ENCODE assay signal across 12 mouse cellular contexts in the genomic region with DNA sequence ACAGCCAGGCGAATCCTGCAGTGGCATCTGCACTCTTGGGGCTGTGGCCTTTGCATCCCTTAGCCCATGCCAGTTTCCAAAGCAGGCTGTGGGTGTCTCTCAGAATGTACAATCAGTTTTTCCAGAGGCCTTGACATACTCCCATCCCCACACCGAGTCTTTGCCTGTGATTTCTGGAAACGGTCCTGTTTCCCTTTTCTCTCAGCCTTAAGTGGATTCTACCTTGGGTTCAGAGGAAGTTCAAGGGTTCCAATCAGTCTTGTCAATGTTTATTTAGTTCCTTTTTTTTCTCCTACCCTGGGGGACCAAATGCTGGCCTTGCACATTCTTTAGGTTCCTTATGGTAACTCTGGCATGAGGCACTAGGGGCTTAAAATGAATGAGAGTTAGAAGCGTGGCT. TPM values are rescaled to one million over a fixed set of nuclear protein-coding genes. Genes with fewer than 3 reads are reported as not detected.
DNase-seq lines count a peak whose midpoint lies in the region; ATAC-seq lines count a peak whose summit lies in the region.
"Had no signal": no experiment of that assay in that cellular context is flagged by ENCODE, and none has a peak within 500 bp of the region (broad histone marks: within the 10 kb centered on the region; RNA-seq: fewer than 3 reads in every experiment).

No protein-coding gene starts in this region.

- H3K4me3 ChIP-seq in heart, embryonic 11.5 days (ENCODE audit: low read depth, low read length): no peak overlapping the region
- no peak overlapping the region for H3K4me3 ChIP-seq in lung, embryonic 16.5 days (ENCODE audit: low read length)
- H3K4me3 ChIP-seq in intestine, embryonic 16.5 days (ENCODE audit: low read length): no peak overlapping the region
- H3K4me3 ChIP-seq: hindbrain, embryonic 15.5 days had no signal

- intact Hi-C loops in heart, postnatal 25 days (cut with DNase I): no loop called here

- H3K27ac ChIP-seq in heart, embryonic 11.5 days (ENCODE audit: low read depth, low read length): no peak overlapping the region
- H3K27ac ChIP-seq in lung, embryonic 16.5 days (ENCODE audit: low read length): no peak overlapping the region
- no peak overlapping the region for H3K27ac ChIP-seq in intestine, embryonic 16.5 days (ENCODE audit: low read length)
- H3K27ac ChIP-seq: hindbrain, embryonic 15.5 days had no signal

- H3K27me3 ChIP-seq in heart, embryonic 11.5 days (ENCODE audit: control insufficient read depth, insufficient read depth, low read length): no peaks in the 10 kb centered on the region
- peaks cover 16% of the 10 kb centered on the region; the same call in 1 of the 2 replicates for H3K27me3 ChIP-seq in lung, embryonic 16.5 days (ENCODE audit: control insufficient read depth, insufficient read depth, low read depth, low read length)
- no peaks in the 10 kb centered on the region for H3K27me3 ChIP-seq in intestine, embryonic 16.5 days (replicated peaks; ENCODE audit: control insufficient read depth, insufficient read depth, low read length)
- H3K27me3 ChIP-seq: hindbrain, embryonic 15.5 days had no signal

- H3K9me3 ChIP-seq in heart, embryonic 11.5 days (replicated peaks; ENCODE audit: control insufficient read depth, low read length): no peaks in the 10 kb centered on the region
- 0 out of 2 replicates have a peak, but pooled peaks cover 2% of the 10 kb centered on the region for H3K9me3 ChIP-seq in lung, embryonic 16.5 days (ENCODE audit: control insufficient read depth, low read length)
- H3K9me3 ChIP-seq in intestine, embryonic 16.5 days (ENCODE audit: control insufficient read depth, low read length): no peaks in the 10 kb centered on the region
- H3K9me3 ChIP-seq: hindbrain, embryonic 15.5 days had no signal

- no peak overlapping the region for H3K9ac ChIP-seq in heart, embryonic 11.5 days (ENCODE audit: low read depth, low read length)
- no peak overlapping the region for H3K9ac ChIP-seq in lung, embryonic 16.5 days (ENCODE audit: low read length)
- H3K9ac ChIP-seq in intestine, embryonic 16.5 days (ENCODE audit: low read depth, low read length): no peak overlapping the region
- H3K9ac ChIP-seq: hindbrain, embryonic 15.5 days had no signal

- H3K36me3 ChIP-seq in heart, embryonic 11.5 days (ENCODE audit: control insufficient read depth, insufficient read depth, low read length): no peaks in the 10 kb centered on the region
- no peaks in the 10 kb centered on the region for H3K36me3 ChIP-seq in lung, embryonic 16.5 days (ENCODE audit: control insufficient read depth, insufficient read depth, low read length)
- no peaks in the 10 kb centered on the region for H3K36me3 ChIP-seq in intestine, embryonic 16.5 days (ENCODE audit: control insufficient read depth, insufficient read depth, low read length)
- H3K36me3 ChIP-seq: hindbrain, embryonic 15.5 days had no signal

- 0 out of 2 replicates have a peak, but pooled peaks have one; percentile 23 for ATAC-seq in heart, embryonic 11.5 days (replicated peaks; ENCODE audit: insufficient number of reproducible peaks, low FRiP score, low TSS enrichment)
- ATAC-seq in lung, embryonic 16.5 days (ENCODE audit: low read depth): peak; percentile 24; the same call in 1 of the 2 replicates
- ATAC-seq in megakaryocyte, adult 5-6 weeks (ENCODE audit: poor library complexity, severe bottlenecking): peak; percentile 66
- no peak for ATAC-seq in intestine, embryonic 16.5 days

- no peak overlapping the region for H3K4me2 ChIP-seq in heart, embryonic 11.5 days
- no peak overlapping the region for H3K4me2 ChIP-seq in lung, embryonic 16.5 days (ENCODE audit: low read depth, low read length)
- no peak overlapping the region for H3K4me2 ChIP-seq in intestine, embryonic 16.5 days (ENCODE audit: low read depth, low read length)
- H3K4me2 ChIP-seq: hindbrain, embryonic 15.5 days had no signal

- DNase-seq in heart, postnatal 25 days (ENCODE audit: low spot score): no peak
- DNase-seq in lung, postnatal 4 days: no peak
- DNase-seq in embryo, embryonic 10.5 days (ENCODE audit: low spot score): peak; percentile 76
- no peak for DNase-seq in ovary, postnatal 14 days (ENCODE audit: low spot score)
- DNase-seq: cerebellum, postnatal 14 days; gastrocnemius, postnatal 25 days; thymus, adult 18-20 months had no signal

- WGBS in heart, embryonic 11.5 days (ENCODE audit: insufficient replicate concordance): 38% methylated on average over 4 of the region's 4 CpGs
- 23% methylated on average over 4 of the region's 4 CpGs for WGBS in lung, embryonic 16.5 days
- WGBS in intestine, embryonic 16.5 days: 41% methylated on average over 4 of the region's 4 CpGs

- peaks cover 9% of the 10 kb centered on the region; the same call in 1 of the 2 replicates for H3K4me1 ChIP-seq in heart, embryonic 11.5 days (ENCODE audit: control insufficient read depth, insufficient read depth, low read length)
- peaks cover 51% of the 10 kb centered on the region for H3K4me1 ChIP-seq in lung, embryonic 16.5 days (replicated peaks; ENCODE audit: control insufficient read depth, insufficient read depth, low read length)
- peaks cover 9% of the 10 kb centered on the region for H3K4me1 ChIP-seq in intestine, embryonic 16.5 days (ENCODE audit: control insufficient read depth, insufficient read depth, low read length)

RNA-seq across cellular contexts. Expression of a gene that starts 16.0 kb away (rescaled TPM):
- polyA plus RNA-seq in heart, embryonic 11.5 days (2014; fragmentation: Nextera tagmentation; extraction: Ambion mirVana): 32.3 and 53.2 TPM in 2 replicates
- total RNA-seq in heart, postnatal 25 days (2021): 100 to 1,000 TPM; 123 to 140 TPM
- 15.9 and 18.0 TPM in 2 replicates for polyA plus RNA-seq in lung, embryonic 16.5 days (2015; fragmentation: Nextera tagmentation; extraction: Ambion mirVana)
- 4.3 and 7.7 TPM in 2 replicates for total RNA-seq in megakaryocyte, adult 5-6 weeks (2015)
- 2.4 TPM in 2 replicates for total RNA-seq in megakaryocyte, adult 5-6 weeks (2017)
- 4.8 and 5.5 TPM in 2 replicates for polyA plus RNA-seq in intestine, embryonic 16.5 days (2015; fragmentation: Nextera tagmentation; extraction: Ambion mirVana)

RNA-seq across cellular contexts. Expression of a gene that starts 36.7 kb away (rescaled TPM):
- 3.8 and 4.1 TPM in 2 replicates for polyA plus RNA-seq in heart, embryonic 11.5 days (2014; fragmentation: Nextera tagmentation; extraction: Ambion mirVana)
- 1 to 10 TPM; 6.9 to 7.1 TPM for total RNA-seq in heart, postnatal 25 days (2021)
- 15.6 and 17.6 TPM in 2 replicates for polyA plus RNA-seq in lung, embryonic 16.5 days (2015; fragmentation: Nextera tagmentation; extraction: Ambion mirVana)
- total RNA-seq in megakaryocyte, adult 5-6 weeks (2015): 3.7 and 4.8 TPM in 2 replicates
- 4.2 and 5.7 TPM in 2 replicates for total RNA-seq in megakaryocyte, adult 5-6 weeks (2017)
- 13.4 and 14.8 TPM in 2 replicates for polyA plus RNA-seq in intestine, embryonic 16.5 days (2015; fragmentation: Nextera tagmentation; extraction: Ambion mirVana)
